Mouse (Mus musculus) E14TG2a.4 (cell line): ENCODE measurements at regions not wholly inside any gene's neighbourhood (a gene's known extent, or its start where the extent isn't known, plus 50 kb on each side); places are given as distances from the start of the nearest gene placed in this dataset.

Experiments
- CTCF ChIP-seq: conservative IDR thresholded peaks from 2 replicates; pipeline ENCODE4 v1.5.1; 2014; ENCODE audit warnings: low read length
- NANOG ChIP-seq: IDR thresholded peaks from 2 replicates; pipeline ENCODE4 v1.6.1; 2014; ENCODE audit warnings: borderline replicate concordance, low read length, mixed read lengths
- POU5F1 ChIP-seq: IDR thresholded peaks from 2 replicates; pipeline ENCODE4 v1.6.1; 2014; ENCODE audit warnings: low read length, borderline replicate concordance

- TF ChIP-seq CTCF (no peak), NANOG (no peak), POU5F1 (no peak)
Observed at GRCm38 (mm10) chr17:79457636-79458035, 102.7 kb upstream of the Cdc42ep3 start.
